Comparison of ENCODE assay signal across 8 mouse cellular contexts in the genomic region with DNA sequence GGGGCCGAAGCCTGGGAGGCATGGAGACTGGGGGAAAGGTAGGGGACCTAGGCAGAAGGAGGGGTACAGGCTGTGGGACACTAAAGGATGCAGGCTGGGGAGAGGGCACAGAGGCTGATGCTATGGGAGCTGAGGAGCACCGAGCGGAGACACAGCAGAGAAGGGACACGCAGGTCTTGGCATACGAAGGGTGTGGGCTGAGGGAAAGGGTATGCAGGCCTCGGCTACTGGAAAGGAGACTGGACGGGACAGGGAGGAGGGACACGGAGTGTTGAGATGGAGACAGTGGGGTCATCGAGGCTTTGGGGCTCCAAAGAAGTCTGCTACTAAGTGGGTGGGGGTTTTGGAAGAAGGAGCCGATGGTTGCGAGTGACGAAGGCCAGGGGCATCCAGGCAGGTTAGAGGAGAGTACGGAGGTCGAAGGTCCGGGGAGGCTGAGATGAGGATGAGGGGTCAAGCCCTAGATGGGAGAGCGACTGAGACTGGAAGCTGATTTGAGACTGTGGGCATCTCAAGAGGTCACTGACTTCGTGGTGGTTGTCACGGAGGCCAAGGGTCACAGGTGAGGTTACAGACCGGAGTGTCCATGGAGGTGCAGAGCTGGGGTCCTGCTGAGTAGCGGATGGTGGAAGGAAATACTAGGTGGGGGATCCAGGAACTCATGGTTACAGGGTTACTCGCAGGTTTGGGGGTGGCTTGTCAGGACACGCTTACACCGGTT. TPM values are rescaled to one million over a fixed set of nuclear protein-coding genes. Genes with fewer than 3 reads are reported as not detected.
DNase-seq lines count a peak whose midpoint lies in the region; ATAC-seq and TF ChIP-seq lines count a peak whose summit lies in the region.

No protein-coding gene starts in this region.

- H3K9me3 ChIP-seq in lung, postnatal 0 days (ENCODE audit: low read length), result no peaks in the 10 kb centered on the region
- H3K9me3 ChIP-seq in limb, embryonic 12.5 days, result no peaks in the 10 kb centered on the region
- H3K9me3 ChIP-seq in stomach, embryonic 16.5 days (replicated peaks; ENCODE audit: control insufficient read depth, low read length), result no peaks in the 10 kb centered on the region

- H3K36me3 ChIP-seq in lung, postnatal 0 days (ENCODE audit: insufficient read depth, low read length), result no peaks in the 10 kb centered on the region
- H3K36me3 ChIP-seq in limb, embryonic 12.5 days, result no peaks in the 10 kb centered on the region
- H3K36me3 ChIP-seq in stomach, embryonic 16.5 days (ENCODE audit: control insufficient read depth, insufficient read depth, low read length), result no peaks in the 10 kb centered on the region

- ATAC-seq in lung, postnatal 0 days, result no peak
- no peak for ATAC-seq in limb, embryonic 12.5 days (ENCODE audit: insufficient number of reproducible peaks, insufficient read depth, low FRiP score, low TSS enrichment, low read depth)
- ATAC-seq in stomach, embryonic 16.5 days (ENCODE audit: insufficient read depth, low FRiP score), result no peak
- no peak for ATAC-seq in activated CD4-positive, CD25-positive, alpha-beta regulatory T cell, adult 4 months

- no peak for TF ChIP-seq CTCF in lung, postnatal 0 days (IDR thresholded peaks at IDR 0.05)

- peak overlapping the region; percentile 85 for H3K4me2 ChIP-seq in lung, postnatal 0 days (replicated peaks; ENCODE audit: low read depth, low read length)
- peak overlapping the region; percentile 94 for H3K4me2 ChIP-seq in limb, embryonic 12.5 days
- H3K4me2 ChIP-seq in stomach, embryonic 16.5 days (ENCODE audit: low read depth, low read length), result peak overlapping the region; percentile 96

- no peak overlapping the region; the same call in 1 of the 2 replicates for H3K9ac ChIP-seq in lung, postnatal 0 days (replicated peaks; ENCODE audit: low read depth)
- H3K9ac ChIP-seq in limb, embryonic 12.5 days (replicated peaks), result peak overlapping the region; percentile 78
- H3K9ac ChIP-seq in stomach, embryonic 16.5 days (ENCODE audit: low read length), result peak overlapping the region; percentile 73

- H3K27me3 ChIP-seq in lung, postnatal 0 days (replicated peaks; ENCODE audit: insufficient read depth, low read length), result peaks cover 22% of the 10 kb centered on the region
- peaks cover 49% of the 10 kb centered on the region for H3K27me3 ChIP-seq in limb, embryonic 12.5 days
- peaks cover 18% of the 10 kb centered on the region for H3K27me3 ChIP-seq in stomach, embryonic 16.5 days (ENCODE audit: control insufficient read depth, insufficient read depth, low read length)

- 18% methylated on average over 23 of the region's 23 CpGs for WGBS in lung, postnatal 0 days
- 10% methylated on average over 23 of the region's 23 CpGs for WGBS in limb, embryonic 12.5 days
- 19% methylated on average over 23 of the region's 23 CpGs for WGBS in stomach, embryonic 16.5 days

- 0 out of 2 replicates have a peak overlapping the region, but pooled peaks have one; percentile 44 for H3K4me3 ChIP-seq in lung, postnatal 0 days (ENCODE audit: low read depth, low read length)
- peak overlapping the region; percentile 69 for H3K4me3 ChIP-seq in limb, embryonic 12.5 days (replicated peaks)
- H3K4me3 ChIP-seq in stomach, embryonic 16.5 days (replicated peaks; ENCODE audit: low read length), result peak overlapping the region; percentile 54

- H3K27ac ChIP-seq in lung, postnatal 0 days (ENCODE audit: low read length), result no peak overlapping the region
- H3K27ac ChIP-seq in limb, embryonic 12.5 days, result no peak overlapping the region
- no peak overlapping the region for H3K27ac ChIP-seq in stomach, embryonic 16.5 days (ENCODE audit: low read length)

- peak; percentile 77 for DNase-seq in cerebellum, adult 9-11 months
- no peak for DNase-seq in cerebellum, adult 8-10 months
- no peak for DNase-seq in lung, postnatal 0 days (ENCODE audit: low spot score)
- no peak for DNase-seq in lung, postnatal 36 days
- no peak for DNase-seq in right cerebral cortex, postnatal 14 days

- peaks cover 8% of the 10 kb centered on the region; the same call in 1 of the 2 replicates for H3K4me1 ChIP-seq in lung, postnatal 0 days (ENCODE audit: insufficient read depth, low read depth, low read length)
- peaks cover 46% of the 10 kb centered on the region for H3K4me1 ChIP-seq in limb, embryonic 12.5 days (replicated peaks)
- peaks cover 30% of the 10 kb centered on the region; the same call in 1 of the 2 replicates for H3K4me1 ChIP-seq in stomach, embryonic 16.5 days (ENCODE audit: control insufficient read depth, insufficient read depth, low read length)

- no peak for TF ChIP-seq EP300 in lung, postnatal 0 days (IDR thresholded peaks at IDR 0.05)

RNA-seq across cellular contexts. Expression of gene Aatk, which starts 0.7 kb away (rescaled TPM):
- polyA plus RNA-seq in lung, postnatal 0 days (2015; fragmentation: Nextera tagmentation; extraction: Ambion mirVana), result 1.4 and 1.7 TPM in 2 replicates
- polyA plus RNA-seq in limb, embryonic 12.5 days (2016; fragmentation: Nextera tagmentation; extraction: Ambion mirVana), result 5.4 and 6.9 TPM in 2 replicates
- polyA plus RNA-seq in stomach, embryonic 16.5 days (2015; fragmentation: Nextera tagmentation; extraction: Ambion mirVana), result 1.9 and 3.3 TPM in 2 replicates
- polyA plus RNA-seq in activated CD4-positive, CD25-positive, alpha-beta regulatory T cell, adult 4 months (2017; shearing (Covaris generic)), result not detected

RNA-seq across cellular contexts. Expression of gene Cep131, which starts 38.9 kb away (rescaled TPM):
- 7.6 and 9.6 TPM in 2 replicates for polyA plus RNA-seq in lung, postnatal 0 days (2015; fragmentation: Nextera tagmentation; extraction: Ambion mirVana)
- polyA plus RNA-seq in limb, embryonic 12.5 days (2016; fragmentation: Nextera tagmentation; extraction: Ambion mirVana), result 49.2 and 53.2 TPM in 2 replicates
- polyA plus RNA-seq in stomach, embryonic 16.5 days (2015; fragmentation: Nextera tagmentation; extraction: Ambion mirVana), result 11.8 and 12.0 TPM in 2 replicates
- polyA plus RNA-seq in activated CD4-positive, CD25-positive, alpha-beta regulatory T cell, adult 4 months (2017; shearing (Covaris generic)), result 1 to 10 TPM; 1.2 to 1.5 TPM

RNA-seq across cellular contexts. Expression of gene Tepsin, which starts 50.8 kb away (rescaled TPM):
- 8.2 TPM in 2 replicates for polyA plus RNA-seq in lung, postnatal 0 days (2015; fragmentation: Nextera tagmentation; extraction: Ambion mirVana)
- polyA plus RNA-seq in limb, embryonic 12.5 days (2016; fragmentation: Nextera tagmentation; extraction: Ambion mirVana), result 17.0 and 18.3 TPM in 2 replicates
- polyA plus RNA-seq in stomach, embryonic 16.5 days (2015; fragmentation: Nextera tagmentation; extraction: Ambion mirVana), result 19.2 and 21.2 TPM in 2 replicates
- 10 to 100 TPM in 1 of 2 experiments, 1 to 10 TPM in 1; 7.3 to 10.4 TPM for polyA plus RNA-seq in activated CD4-positive, CD25-positive, alpha-beta regulatory T cell, adult 4 months (2017; shearing (Covaris generic))

RNA-seq across cellular contexts. Expression of gene Ndufaf8, which starts 51.0 kb away (rescaled TPM):
- polyA plus RNA-seq in lung, postnatal 0 days (2015; fragmentation: Nextera tagmentation; extraction: Ambion mirVana), result 69.6 and 76.9 TPM in 2 replicates
- 67.5 and 71.9 TPM in 2 replicates for polyA plus RNA-seq in limb, embryonic 12.5 days (2016; fragmentation: Nextera tagmentation; extraction: Ambion mirVana)
- 69.2 and 69.3 TPM in 2 replicates for polyA plus RNA-seq in stomach, embryonic 16.5 days (2015; fragmentation: Nextera tagmentation; extraction: Ambion mirVana)
- 10 to 100 TPM; 85.8 to 94.6 TPM for polyA plus RNA-seq in activated CD4-positive, CD25-positive, alpha-beta regulatory T cell, adult 4 months (2017; shearing (Covaris generic))
